In the genomic region with DNA sequence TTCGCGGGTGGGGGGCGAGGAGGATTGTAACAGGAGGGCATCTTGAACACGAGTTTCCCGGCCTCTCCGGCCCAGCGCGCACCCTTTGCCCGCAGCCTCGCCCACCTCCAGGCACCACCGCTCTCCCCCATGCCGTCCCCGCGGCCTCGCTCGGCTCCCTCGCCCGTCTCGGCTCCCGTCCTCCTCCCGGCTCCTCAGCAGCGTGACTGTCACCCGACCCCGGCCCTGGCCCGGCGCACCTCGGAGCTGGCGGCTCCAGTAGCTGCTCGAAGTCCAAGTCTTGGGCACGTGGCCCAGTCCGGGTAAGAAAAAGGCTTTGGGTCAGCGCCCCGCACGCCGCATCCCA, we compare ENCODE assay signal across 8 mouse cellular contexts. TPM values are rescaled to one million over a fixed set of nuclear protein-coding genes. Genes with fewer than 3 reads are reported as not detected.
DNase-seq lines count a peak whose midpoint lies in the region; ATAC-seq and TF ChIP-seq lines count a peak whose summit lies in the region.

No protein-coding gene starts in this region.

- peaks cover 13% of the 10 kb centered on the region for H3K4me1 ChIP-seq in lung, embryonic 15.5 days
- H3K4me1 ChIP-seq in embryonic fibroblast, embryonic 13.5 days (ENCODE audit: control insufficient read depth, insufficient read depth, low read length), result no peaks in the 10 kb centered on the region
- H3K4me1 ChIP-seq in limb, embryonic 11.5 days (ENCODE audit: control insufficient read depth, insufficient read depth, low read length), result no peaks in the 10 kb centered on the region

- peak overlapping the region; percentile 85 for H3K4me2 ChIP-seq in lung, embryonic 15.5 days
- peak overlapping the region; percentile 73 for H3K4me2 ChIP-seq in limb, embryonic 11.5 days (ENCODE audit: low read depth, severe bottlenecking)

- H3K9ac ChIP-seq in lung, embryonic 15.5 days, result peak overlapping the region; percentile 95
- H3K9ac ChIP-seq in limb, embryonic 11.5 days (ENCODE audit: low read length), result peak overlapping the region; percentile 90

- no peak for TF ChIP-seq POLR2A in embryonic fibroblast, embryonic 13.5 days (IDR thresholded peaks at IDR 0.05; ENCODE audit: low read depth, low read length)

- no peak for TF ChIP-seq CTCF in embryonic fibroblast, embryonic 13.5 days (IDR thresholded peaks at IDR 0.05; ENCODE audit: borderline replicate concordance, insufficient read depth, low read length)

- no peaks in the 10 kb centered on the region for H3K9me3 ChIP-seq in lung, embryonic 15.5 days
- H3K9me3 ChIP-seq in limb, embryonic 11.5 days (ENCODE audit: control insufficient read depth, low read length), result no peaks in the 10 kb centered on the region

- no peaks in the 10 kb centered on the region for H3K27me3 ChIP-seq in lung, embryonic 15.5 days
- no peaks in the 10 kb centered on the region for H3K27me3 ChIP-seq in limb, embryonic 11.5 days (ENCODE audit: control insufficient read depth, insufficient read depth, low read length)

- 2% methylated on average over 35 of the region's 35 CpGs for WGBS in lung, embryonic 15.5 days
- WGBS in limb, embryonic 11.5 days, result 0% methylated on average over 34 of the region's 35 CpGs

- peak overlapping the region; percentile 97 for H3K27ac ChIP-seq in lung, embryonic 15.5 days
- peak overlapping the region; percentile 52 for H3K27ac ChIP-seq in embryonic fibroblast, embryonic 13.5 days (ENCODE audit: insufficient read depth, low read length)
- H3K27ac ChIP-seq in limb, embryonic 11.5 days (replicated peaks; ENCODE audit: low read depth, low read length), result peak overlapping the region; percentile 71; the same call in 1 of the 2 replicates

- peaks cover 12% of the 10 kb centered on the region for H3K36me3 ChIP-seq in lung, embryonic 15.5 days
- peaks cover 2% of the 10 kb centered on the region for H3K36me3 ChIP-seq in limb, embryonic 11.5 days (ENCODE audit: control insufficient read depth, insufficient read depth, low read length)

- DNase-seq in lung, postnatal 36 days, result no peak
- no peak for DNase-seq in limb, embryonic 11.5 days (ENCODE audit: low spot score)
- no peak for DNase-seq in left cerebral cortex, adult 9 months (ENCODE audit: low spot score in 2 of 2)
- DNase-seq in thymus, adult 18-20 months, result no peak
- no peak for DNase-seq in cerebellum, postnatal 14 days

- peak; percentile 83 for ATAC-seq in lung, embryonic 15.5 days (ENCODE audit: borderline replicate concordance, extremely low read depth, low FRiP score, low TSS enrichment)
- peak; percentile 73; the same call in 1 of the 2 replicates for ATAC-seq in limb, embryonic 11.5 days (ENCODE audit: insufficient number of reproducible peaks, low FRiP score, low TSS enrichment, low read depth)
- ATAC-seq in neutrophil, adult 5-6 weeks (ENCODE audit: extremely low read depth, insufficient number of reproducible peaks, low FRiP score, poor library complexity, severe bottlenecking), result 0 out of 2 replicates have a peak, but pooled peaks have one; percentile 4

- peak overlapping the region; percentile 93 for H3K4me3 ChIP-seq in lung, embryonic 15.5 days
- H3K4me3 ChIP-seq in embryonic fibroblast, embryonic 13.5 days (ENCODE audit: insufficient read depth, low read length), result peak overlapping the region; percentile 70
- peak overlapping the region; percentile 55 for H3K4me3 ChIP-seq in limb, embryonic 11.5 days (ENCODE audit: low read depth, low read length)

RNA-seq across cellular contexts. Expression of gene 2310057M21Rik, which starts 0.3 kb away (rescaled TPM):
- polyA plus RNA-seq in lung, embryonic 15.5 days (2015; fragmentation: Nextera tagmentation; extraction: Ambion mirVana), result 18.4 and 22.2 TPM in 2 replicates
- polyA plus RNA-seq in embryonic fibroblast, embryonic 13.5 days (2011; ENCODE audit: insufficient read length, low read depth, missing spikeins), result 20.2 and 21.2 TPM in 2 replicates
- 18.6 and 24.3 TPM in 2 replicates for polyA plus RNA-seq in limb, embryonic 11.5 days (2014; fragmentation: Nextera tagmentation; extraction: Ambion mirVana)
- 6.6 and 7.2 TPM in 2 replicates for total RNA-seq in neutrophil, adult 5-6 weeks (2017)

RNA-seq across cellular contexts. Expression of gene Pstk, which starts 8.7 kb away (rescaled TPM):
- 64.3 and 64.8 TPM in 2 replicates for polyA plus RNA-seq in lung, embryonic 15.5 days (2015; fragmentation: Nextera tagmentation; extraction: Ambion mirVana)
- 41.4 and 44.2 TPM in 2 replicates for polyA plus RNA-seq in embryonic fibroblast, embryonic 13.5 days (2011; ENCODE audit: insufficient read length, low read depth, missing spikeins)
- 69.0 and 69.5 TPM in 2 replicates for polyA plus RNA-seq in limb, embryonic 11.5 days (2014; fragmentation: Nextera tagmentation; extraction: Ambion mirVana)
- 10.5 and 14.0 TPM in 2 replicates for total RNA-seq in neutrophil, adult 5-6 weeks (2017)

RNA-seq across cellular contexts. Expression of gene Fam24a, which starts 28.6 kb away (rescaled TPM):
- polyA plus RNA-seq in lung, embryonic 15.5 days (2015; fragmentation: Nextera tagmentation; extraction: Ambion mirVana), result not detected in 2 replicates
- polyA plus RNA-seq in embryonic fibroblast, embryonic 13.5 days (2011; ENCODE audit: insufficient read length, low read depth, missing spikeins), result not detected in 2 replicates
- polyA plus RNA-seq in limb, embryonic 11.5 days (2014; fragmentation: Nextera tagmentation; extraction: Ambion mirVana), result not detected in 2 replicates
- not detected in 2 replicates for total RNA-seq in neutrophil, adult 5-6 weeks (2017)

RNA-seq across cellular contexts. Expression of gene Fam24b, which starts 32.9 kb away (rescaled TPM):
- not detected in 2 replicates for polyA plus RNA-seq in lung, embryonic 15.5 days (2015; fragmentation: Nextera tagmentation; extraction: Ambion mirVana)
- polyA plus RNA-seq in embryonic fibroblast, embryonic 13.5 days (2011; ENCODE audit: insufficient read length, low read depth, missing spikeins), result not detected in 2 replicates
- polyA plus RNA-seq in limb, embryonic 11.5 days (2014; fragmentation: Nextera tagmentation; extraction: Ambion mirVana), result not detected in 2 replicates
- total RNA-seq in neutrophil, adult 5-6 weeks (2017), result not detected in 2 replicates

RNA-seq across cellular contexts. Expression of gene Cuzd1, which starts 40.1 kb away (rescaled TPM):
- polyA plus RNA-seq in lung, embryonic 15.5 days (2015; fragmentation: Nextera tagmentation; extraction: Ambion mirVana), result 0.06 and 0.11 TPM in 2 replicates
- not detected in 2 replicates for polyA plus RNA-seq in embryonic fibroblast, embryonic 13.5 days (2011; ENCODE audit: insufficient read length, low read depth, missing spikeins)
- polyA plus RNA-seq in limb, embryonic 11.5 days (2014; fragmentation: Nextera tagmentation; extraction: Ambion mirVana), result not detected in 2 replicates
- not detected in 2 replicates for total RNA-seq in neutrophil, adult 5-6 weeks (2017)

Comparison
In these comparisons a context has a peak if more than half of its experiments do, and no peak if none do; other contexts are left out.
1. ATAC-seq: peak in every context shown above with its lines; median percentile 83 in lung, embryonic 15.5 days; 73 in limb, embryonic 11.5 days; 4 in neutrophil, adult 5-6 weeks.